Mouse (Mus musculus) heart, embryonic 10.5 days (tissue): ENCODE data around the gene Fcgbp. TPM values are rescaled to one million over a fixed set of nuclear protein-coding genes. Genes with fewer than 3 reads are reported as not detected.
"Not testable (repeated sequence)": the region's sequence is repeated elsewhere in the genome, so short reads cannot be mapped to it uniquely, and the experiment has no call there.

Source experiments
- DNase-seq: peaks from one replicate; pipeline ENCODE4 v3.0.0-alpha.2; 2017; ENCODE audit warnings: low spot score
- H3K27ac ChIP-seq: fragments of 300-500 bp; sonication (generic); 2 replicates; pipeline ENCODE4 v1.5.1; 2016; ENCODE audit warnings: mild to moderate bottlenecking
- H3K27me3 ChIP-seq: fragments of 300-500 bp; sonication (generic); 2 replicates; pipeline ENCODE4 v1.6.1; 2016; ENCODE audit warnings: mild to moderate bottlenecking; ENCODE audit not compliant: poor library complexity, insufficient read depth, severe bottlenecking
- H3K36me3 ChIP-seq: fragments of 300-500 bp; sonication (generic); 2 replicates; pipeline ENCODE4 v1.6.1; 2016; ENCODE audit warnings: mild to moderate bottlenecking, moderate library complexity
- H3K4me1 ChIP-seq: fragments of 300-500 bp; sonication (generic); 2 replicates; pipeline ENCODE4 v1.6.1; 2016; ENCODE audit warnings: mild to moderate bottlenecking
- H3K4me3 ChIP-seq: fragments of 300-500 bp; sonication (generic); 2 replicates; pipeline ENCODE4 v1.5.1; 2016; ENCODE audit warnings: mild to moderate bottlenecking, moderate library complexity
- H3K9me3 ChIP-seq: fragments of 300-500 bp; sonication (generic); 2 replicates; pipeline ENCODE4 v1.6.1; 2016; ENCODE audit warnings: mild to moderate bottlenecking, moderate library complexity
- WGBS: fragments of 180-500 bp; shearing (Covaris S2); methylation state at CpG from one replicate; pipeline ENCODE4 v1.1.7; 2016; 5-methylcytosine and 5-hydroxymethylcytosine counted together
- polyA plus RNA-seq: library from polyadenylated mRNA; unstranded; fragments of >200 nt; fragmentation: Nextera tagmentation; extraction: Ambion mirVana; gene quantifications from 2 replicates; pipeline ENCODE4 v1.2.1, GENCODE M21; 2016

Fcgbp gene
- polyA plus RNA-seq, 1 experiment from 2014 or later: 0.41 TPM

DNA sequence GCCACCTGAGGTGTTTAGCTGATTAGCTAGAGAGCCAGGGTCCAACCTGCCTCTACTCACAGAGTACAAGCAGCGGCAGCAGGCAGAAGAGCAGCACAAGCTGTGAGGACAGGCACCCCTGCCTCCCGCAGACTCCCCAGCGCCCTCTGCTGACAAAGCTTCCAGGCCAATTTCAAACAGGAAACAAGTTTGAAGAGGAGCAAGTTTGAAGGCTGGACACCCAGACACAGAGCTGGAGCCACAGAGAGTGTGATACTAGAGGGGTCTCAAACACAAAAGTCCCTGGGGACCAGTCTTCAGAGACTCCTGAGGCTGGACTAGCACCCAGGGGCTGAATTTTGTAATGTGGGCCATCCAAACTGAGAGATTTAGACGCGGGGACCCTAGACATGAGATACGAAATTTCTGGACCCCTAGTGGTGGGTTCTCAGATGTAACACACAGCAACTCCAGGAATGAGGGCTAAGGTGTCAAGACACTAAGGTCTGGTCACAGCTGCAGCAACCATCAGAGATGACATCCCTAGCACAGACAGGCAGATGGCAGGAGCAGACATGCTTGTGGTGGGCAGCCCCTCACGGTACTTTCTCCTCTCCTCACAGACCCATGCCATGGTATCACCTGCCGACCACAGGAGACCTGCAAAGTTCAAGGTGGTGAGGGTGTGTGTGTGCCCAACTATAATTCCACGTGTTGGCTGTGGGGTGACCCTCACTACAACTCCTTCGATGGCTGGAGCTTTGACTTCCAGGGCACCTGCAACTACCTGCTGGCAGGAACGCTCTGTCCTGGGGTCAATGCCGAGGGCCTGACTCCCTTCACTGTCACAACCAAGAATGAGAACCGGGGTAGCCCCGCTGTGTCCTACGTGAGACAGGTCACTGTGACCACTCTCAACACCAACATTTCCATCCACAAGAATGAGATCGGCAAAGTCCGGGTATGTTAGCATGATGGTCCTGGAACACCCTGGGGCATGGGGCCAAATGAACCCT is 29.9 kb downstream of the Fcgbp start:
- H3K27me3 ChIP-seq: peaks cover 30% of the 10 kb centered on the region
- 63% methylated on average over 17 of the region's 17 CpGs for WGBS
- peak; percentile 64 for DNase-seq

DNA sequence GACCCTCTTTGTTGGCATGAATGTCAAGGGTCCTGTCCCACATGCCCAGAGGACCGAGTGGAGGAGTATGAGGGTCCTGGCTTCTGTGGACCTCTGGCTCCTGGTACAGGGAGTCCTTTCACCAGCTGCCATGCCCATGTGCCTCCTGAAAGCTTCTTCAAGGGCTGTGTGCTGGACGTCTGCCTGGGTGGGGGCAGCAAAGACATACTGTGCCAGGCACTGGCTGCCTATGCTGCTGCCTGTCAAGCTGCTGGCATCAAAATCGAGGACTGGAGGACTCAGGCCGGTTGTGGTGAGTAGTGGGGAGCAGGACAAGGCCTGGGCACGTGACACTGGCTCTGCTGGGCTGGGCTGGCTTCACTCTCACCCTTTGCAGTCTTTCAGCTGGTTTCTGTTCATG is 31.9 kb downstream of the Fcgbp start:
- not testable (repeated sequence) for H3K4me1 ChIP-seq

More for the DNA sequence above, 29.9 kb downstream of the Fcgbp start:
- H3K4me1 ChIP-seq: 0 out of 2 replicates have a peak, but pooled peaks cover 5% of the 10 kb centered on the region
- H3K4me3 ChIP-seq: no peak overlapping the region
- H3K9me3 ChIP-seq: peaks cover 6% of the 10 kb centered on the region
- no peaks in the 10 kb centered on the region for H3K36me3 ChIP-seq
- H3K27ac ChIP-seq: no peak overlapping the region

DNA sequence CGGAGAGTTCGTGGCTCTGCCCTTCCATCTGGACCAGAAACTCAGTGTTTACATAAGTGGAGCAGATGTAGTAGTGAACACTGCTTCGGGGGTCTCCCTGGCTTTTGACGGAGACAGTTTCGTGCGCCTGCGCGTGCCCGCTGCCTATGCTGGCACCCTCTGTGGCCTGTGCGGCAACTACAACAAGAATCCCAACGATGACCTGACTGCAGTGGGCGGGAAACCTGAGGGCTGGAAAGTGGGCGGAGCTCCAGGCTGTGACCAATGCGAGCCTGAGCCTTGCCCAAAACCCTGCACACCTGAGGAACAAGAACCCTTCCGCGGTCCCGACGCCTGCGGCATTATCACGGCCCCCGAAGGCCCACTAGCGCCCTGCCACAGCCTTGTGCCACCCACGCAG is 33.6 kb downstream of the Fcgbp start:
- Histone ChIP-seq H3K9me3 (no peaks in the 10 kb centered on the region), H3K27me3 (peaks cover 30% of the 10 kb centered on the region), H3K27ac (no peak overlapping the region), H3K36me3 (no peaks in the 10 kb centered on the region), H3K4me1 (0 out of 2 replicates have a peak, but pooled peaks cover 5% of the 10 kb centered on the region), H3K4me3 (peak overlapping the region; percentile 42)
- DNase-seq: no peak
- 6% methylated on average over 23 of the region's 23 CpGs for WGBS

More for the DNA sequence above, 31.9 kb downstream of the Fcgbp start:
- H3K36me3 ChIP-seq, H3K4me3 ChIP-seq, DNase-seq, H3K9me3 ChIP-seq, H3K27ac ChIP-seq: not testable (repeated sequence)
- H3K27me3 ChIP-seq: peaks cover 30% of the 10 kb centered on the region
- 52% methylated on average over 5 of the region's 5 CpGs for WGBS

DNA sequence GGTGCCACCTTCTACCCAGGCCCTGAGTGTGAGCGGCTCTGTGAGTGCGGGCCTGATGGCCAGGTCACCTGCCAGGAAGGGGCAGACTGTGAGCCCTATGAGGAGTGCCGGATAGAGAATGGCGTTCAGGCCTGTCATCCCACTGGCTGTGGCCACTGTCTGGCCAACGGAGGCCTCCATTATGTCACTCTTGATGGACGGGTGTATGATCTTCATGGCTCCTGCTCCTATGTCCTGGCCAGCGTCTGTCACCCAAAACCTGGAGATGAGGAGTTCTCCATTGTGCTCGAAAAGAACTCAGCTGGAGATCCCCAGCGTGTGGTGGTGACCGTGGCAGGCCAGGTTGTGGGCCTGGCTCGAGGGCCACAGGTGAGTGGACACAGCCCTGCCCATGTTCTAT is 35.2 kb downstream of the Fcgbp start:
- 82% methylated on average over 11 of the region's 11 CpGs for WGBS
- Histone ChIP-seq H3K4me1 (0 out of 2 replicates have a peak, but pooled peaks cover 5% of the 10 kb centered on the region), H3K27me3 (peaks cover 30% of the 10 kb centered on the region), H3K27ac (no peak overlapping the region), H3K36me3 (no peaks in the 10 kb centered on the region), H3K4me3 (no peak overlapping the region), H3K9me3 (no peaks in the 10 kb centered on the region)
- no peak for DNase-seq

DNA sequence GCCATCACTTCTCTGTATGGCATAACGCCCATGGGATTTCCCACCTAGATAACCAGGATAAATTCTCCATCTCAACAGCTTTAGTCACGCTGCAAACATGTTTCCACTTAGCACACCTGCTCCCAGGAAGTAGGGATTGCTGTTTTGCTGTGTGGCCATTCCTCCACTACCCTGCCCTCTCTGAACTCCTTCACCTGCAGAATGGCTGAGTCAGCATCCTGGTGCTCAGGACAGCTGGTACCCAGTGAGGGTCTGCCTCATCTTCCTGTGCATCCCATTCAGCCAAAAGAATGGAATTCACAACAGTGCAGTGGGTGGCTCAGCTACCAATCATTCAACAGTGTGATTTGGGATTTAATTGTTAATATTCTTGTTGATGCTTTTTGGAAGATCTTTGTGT is 43.6 kb downstream of the Fcgbp start:
- Histone ChIP-seq H3K27ac (no peak overlapping the region), H3K27me3 (no peaks in the 10 kb centered on the region), H3K4me1 (no peaks in the 10 kb centered on the region), H3K36me3 (no peaks in the 10 kb centered on the region), H3K9me3 (no peaks in the 10 kb centered on the region), H3K4me3 (no peak overlapping the region)
- 75% methylated on average over 2 of the region's 2 CpGs for WGBS
- no peak for DNase-seq

DNA sequence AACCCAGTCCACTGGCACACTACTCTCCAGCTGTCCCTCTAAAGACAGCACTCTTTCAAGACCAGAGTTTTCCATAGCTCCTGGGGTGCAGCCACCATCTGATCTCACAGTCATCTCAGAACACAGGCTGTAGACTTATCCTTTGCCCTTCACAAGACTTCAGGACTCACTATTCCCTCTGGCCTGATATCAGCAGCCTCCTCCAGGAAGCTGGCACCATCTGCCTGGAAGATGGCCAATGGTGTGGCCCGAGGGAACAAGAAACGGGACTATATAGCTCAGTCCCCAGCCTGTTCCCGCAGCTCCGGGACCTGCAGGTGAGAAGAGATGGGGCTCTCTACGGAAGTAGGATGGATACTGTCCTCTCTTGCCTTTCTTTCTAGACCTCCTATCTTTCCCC is 58.1 kb downstream of the Fcgbp start, which contains the start of gene 9530053A07Rik:
Gene 9530053A07Rik (plus strand): TSS at position 301 of the 400 bp plus-strand sequence.
- H3K27ac ChIP-seq: no peak within 1 kb of the TSS
- H3K36me3 ChIP-seq: no peaks in the 10 kb centered on the region
- H3K4me1 ChIP-seq: no peaks in the 10 kb centered on the region
- no peak for DNase-seq
- H3K9me3 ChIP-seq: no peaks in the 10 kb centered on the region
- no peak within 1 kb of the TSS for H3K4me3 ChIP-seq
- WGBS: 75% methylated on average over 5 of the region's 5 CpGs
- no peaks in the 10 kb centered on the region for H3K27me3 ChIP-seq

DNA sequence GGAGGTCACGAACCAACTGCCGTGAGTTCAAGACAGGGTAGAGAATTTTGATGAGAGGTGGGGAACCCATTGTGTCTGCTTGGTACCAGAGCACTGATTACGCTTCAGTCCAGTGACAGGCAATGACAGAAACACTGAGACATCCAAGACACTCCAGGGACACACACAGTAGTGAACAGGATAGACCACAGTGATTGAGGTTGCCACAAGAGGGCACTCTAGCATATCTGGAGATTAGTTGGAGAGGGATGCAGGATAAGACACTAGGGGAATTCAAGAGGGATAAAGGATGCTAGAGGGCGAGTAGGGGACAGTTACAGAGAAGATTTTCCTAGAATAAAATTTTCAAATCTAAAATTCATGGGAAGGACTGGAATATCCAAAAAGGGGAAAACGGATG is 66.6 kb downstream of the Fcgbp start:
- no peaks in the 10 kb centered on the region for H3K4me1 ChIP-seq
- WGBS: 56% methylated on average over 5 of the region's 5 CpGs
- H3K27ac ChIP-seq: no peak overlapping the region
- H3K4me3 ChIP-seq: no peak overlapping the region
- H3K9me3 ChIP-seq: no peaks in the 10 kb centered on the region
- no peaks in the 10 kb centered on the region for H3K27me3 ChIP-seq
- DNase-seq: no peak
- no peaks in the 10 kb centered on the region for H3K36me3 ChIP-seq

DNA sequence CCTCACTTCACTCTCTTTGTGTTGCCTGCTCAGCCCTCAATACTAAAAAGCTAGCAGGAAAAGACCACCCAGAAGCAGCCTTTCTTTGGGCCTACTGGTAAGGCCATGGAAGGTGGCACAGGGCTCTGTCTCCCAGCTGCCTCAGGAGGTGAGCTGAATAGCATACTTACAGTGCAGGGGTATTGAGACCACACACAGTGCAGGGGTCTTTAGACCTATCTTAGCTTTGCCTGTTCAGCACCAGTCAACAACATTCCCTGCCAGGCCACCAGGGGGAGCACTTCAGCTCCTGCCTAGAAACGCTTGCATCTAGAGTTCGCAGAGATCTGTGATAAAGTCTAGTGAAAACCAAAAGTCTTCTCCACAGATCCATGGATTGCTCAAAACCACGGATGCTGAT is 77.2 kb downstream of the Fcgbp start:
- 22% methylated on average over 3 of the region's 3 CpGs for WGBS
- no peaks in the 10 kb centered on the region for H3K4me1 ChIP-seq
- H3K27ac ChIP-seq: no peak overlapping the region

DNA sequence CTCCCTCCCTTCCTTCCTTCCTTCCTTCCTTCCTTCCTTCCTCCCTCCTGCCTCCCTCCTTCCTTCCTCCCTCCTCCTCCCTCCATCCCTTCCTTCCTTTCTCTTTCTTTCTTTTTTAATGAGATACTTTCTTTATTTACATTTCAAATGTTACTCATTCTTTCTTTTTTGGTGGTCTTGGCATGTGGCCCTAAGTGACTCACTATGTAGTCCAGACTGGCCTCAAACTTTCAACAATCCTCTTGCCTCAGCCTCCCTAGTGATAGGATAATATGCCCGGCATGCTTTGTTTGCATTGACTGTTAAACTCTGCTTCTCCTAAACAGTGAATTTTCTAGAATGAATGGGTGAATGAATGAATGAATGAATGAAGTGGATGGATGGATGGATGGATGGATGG is 78.8 kb downstream of the Fcgbp start:
- 83% methylated on average over 1 of the region's 1 CpGs for WGBS

More for the DNA sequence above, 77.2 kb downstream of the Fcgbp start:
- no peak for DNase-seq
- no peak overlapping the region for H3K4me3 ChIP-seq
- H3K9me3 ChIP-seq: peaks cover 7% of the 10 kb centered on the region
- H3K36me3 ChIP-seq: no peaks in the 10 kb centered on the region
- peaks cover 29% of the 10 kb centered on the region; the same call in 1 of the 2 replicates for H3K27me3 ChIP-seq

DNA sequence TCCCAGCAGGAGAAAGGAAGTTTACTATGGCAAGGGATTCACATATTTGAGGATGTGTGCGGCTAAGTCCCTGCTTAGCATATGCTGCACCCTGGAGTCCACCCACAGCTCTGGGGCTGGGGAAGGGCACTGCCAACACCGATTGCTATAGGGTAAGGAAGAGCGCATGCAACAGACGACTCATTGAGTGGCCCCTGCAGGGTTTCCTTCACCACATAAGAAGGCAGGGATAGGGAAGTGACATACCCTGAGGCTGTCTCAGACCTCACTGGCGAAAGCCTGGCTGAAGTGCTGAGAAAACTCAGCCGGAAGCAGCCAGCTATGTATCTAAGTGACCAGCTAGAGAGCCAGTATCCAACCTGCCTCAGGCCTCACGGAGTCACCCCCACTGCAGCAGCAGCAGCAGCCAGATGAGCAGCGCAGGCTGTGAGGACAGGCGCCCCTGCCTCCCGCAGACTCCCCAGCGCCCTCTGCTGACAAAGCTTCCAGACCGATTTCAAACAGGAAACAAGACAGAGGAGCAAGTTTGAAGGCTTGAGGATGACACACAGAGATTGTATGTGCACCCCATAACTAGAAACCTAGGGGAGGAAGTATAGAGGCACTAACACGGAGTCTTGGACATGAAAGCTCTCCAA is 80.7 kb downstream of the Fcgbp start:
- WGBS: 20% methylated on average over 13 of the region's 13 CpGs
- H3K36me3 ChIP-seq: no peaks in the 10 kb centered on the region
- peaks cover 31% of the 10 kb centered on the region; the same call in 1 of the 2 replicates for H3K27me3 ChIP-seq
- no peak overlapping the region for H3K27ac ChIP-seq
- H3K4me3 ChIP-seq: no peak overlapping the region
- DNase-seq: no peak
- no peaks in the 10 kb centered on the region for H3K9me3 ChIP-seq
- no peaks in the 10 kb centered on the region for H3K4me1 ChIP-seq

More for the DNA sequence above, 78.8 kb downstream of the Fcgbp start:
- Histone ChIP-seq H3K9me3 (no peaks in the 10 kb centered on the region), H3K36me3 (no peaks in the 10 kb centered on the region), H3K4me3 (no peak overlapping the region), H3K4me1 (no peaks in the 10 kb centered on the region), H3K27me3 (peaks cover 29% of the 10 kb centered on the region; the same call in 1 of the 2 replicates), H3K27ac (no peak overlapping the region)
- no peak for DNase-seq

DNA sequence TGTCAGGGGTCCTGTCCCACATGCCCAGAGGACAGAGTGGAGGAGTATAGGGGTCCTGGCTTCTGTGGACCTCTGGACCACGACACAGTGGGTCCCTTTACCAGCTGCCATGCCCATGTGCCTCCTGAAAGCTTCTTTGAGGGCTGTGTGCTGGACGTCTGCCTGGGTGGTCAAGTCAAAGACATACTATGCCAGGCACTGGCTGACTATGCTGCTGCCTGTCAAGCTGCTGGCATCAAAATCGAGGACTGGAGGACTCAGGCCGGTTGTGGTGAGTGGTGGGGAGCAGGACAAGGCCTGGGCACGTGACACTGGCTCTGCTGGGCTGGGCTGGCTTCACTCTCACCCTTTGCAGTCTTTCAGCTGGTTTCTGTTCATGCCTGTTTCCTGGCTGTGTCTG is 82.6 kb downstream of the Fcgbp start:
- not testable (repeated sequence) for H3K4me1 ChIP-seq, H3K4me3 ChIP-seq, H3K9me3 ChIP-seq, H3K36me3 ChIP-seq, DNase-seq, H3K27ac ChIP-seq
- H3K27me3 ChIP-seq: peaks cover 23% of the 10 kb centered on the region; the same call in 1 of the 2 replicates
- 37% methylated on average over 5 of the region's 5 CpGs for WGBS

DNA sequence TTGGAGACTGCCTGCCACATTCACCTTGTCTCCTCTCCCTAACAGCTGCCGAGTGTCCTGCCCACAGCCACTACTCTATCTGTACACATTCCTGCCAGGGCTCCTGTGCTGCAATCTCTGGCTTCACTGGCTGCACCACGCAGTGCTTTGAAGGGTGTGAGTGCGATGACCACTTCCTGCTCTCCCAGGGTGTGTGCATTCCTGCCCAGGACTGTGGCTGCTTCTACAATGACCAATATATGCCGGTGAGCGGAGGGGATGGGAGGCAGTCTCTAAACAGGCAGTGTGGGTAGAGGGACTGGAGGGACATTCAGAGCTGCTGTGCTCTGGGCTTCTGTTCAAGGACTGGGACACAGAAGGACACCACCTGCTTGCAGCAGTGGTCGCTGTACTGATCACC is 88.3 kb downstream of the Fcgbp start:
- Histone ChIP-seq H3K4me1 (peaks cover 5% of the 10 kb centered on the region; the same call in 1 of the 2 replicates), H3K36me3 (no peaks in the 10 kb centered on the region), H3K27me3 (0 out of 2 replicates have a peak, but pooled peaks cover 4% of the 10 kb centered on the region), H3K4me3 (no peak overlapping the region), H3K27ac (no peak overlapping the region), H3K9me3 (no peaks in the 10 kb centered on the region)
- no peak for DNase-seq
- 40% methylated on average over 6 of the region's 6 CpGs for WGBS

DNA sequence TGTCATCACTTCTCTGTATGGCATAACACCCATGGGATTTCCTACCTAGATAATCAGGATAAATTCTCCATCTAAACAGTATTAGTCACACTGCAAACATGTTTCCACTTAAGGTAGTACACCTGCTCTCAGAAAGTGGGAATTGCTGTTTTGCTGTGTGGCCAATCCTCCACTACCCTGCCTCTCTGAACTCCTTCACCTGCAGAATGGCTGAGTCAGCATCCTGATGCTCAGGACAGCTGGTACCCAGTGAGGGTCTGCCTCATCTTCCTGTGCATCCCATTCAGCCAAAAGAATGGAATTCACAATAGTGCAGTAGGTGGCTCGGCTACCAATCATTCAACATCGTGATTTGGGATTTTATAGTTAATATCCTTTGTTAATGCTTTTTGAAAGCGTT is 88.9 kb downstream of the Fcgbp start:
- Histone ChIP-seq H3K4me1 (peaks cover 5% of the 10 kb centered on the region; the same call in 1 of the 2 replicates), H3K4me3 (no peak overlapping the region), H3K36me3 (no peaks in the 10 kb centered on the region), H3K27me3 (0 out of 2 replicates have a peak, but pooled peaks cover 4% of the 10 kb centered on the region), H3K9me3 (no peaks in the 10 kb centered on the region), H3K27ac (no peak overlapping the region)
- DNase-seq: no peak
- 80% methylated on average over 3 of the region's 3 CpGs for WGBS
